Mouse (Mus musculus) frontal cortex, adult 2 months (tissue): ENCODE data around the gene Ano10. TPM values are rescaled to one million over a fixed set of nuclear protein-coding genes. Genes with fewer than 3 reads are reported as not detected.
A peak's percentile ranks its signal among the peaks of the same experiment; 100 is the strongest.

Source experiments
- DNase-seq, 2 experiments: peaks; one replicate each; pipeline ENCODE4 v3.0.0; 2022; ENCODE audit warnings: low spot score in 1 of 2; ENCODE audit errors: extremely low spot score in 1 of 2
- polyA plus RNA-seq: library from polyadenylated mRNA; depleted of rRNA; stranded (reverse); fragments of >200 nt; gene quantifications from 2 replicates; pipeline ENCODE4 v1.2.3, GENCODE M21; 2012

The Ano10 gene
- polyA plus RNA-seq, 1 experiment = 31.5 TPM

GRCm38 (mm10) chr9:122293865-122294241 lies 370 bp downstream of the Ano10 start:
- peak in 1 of 2 experiments; percentile 20 for DNase-seq

GRCm38 (mm10) chr9:122290192-122290591 lies 4.0 kb downstream of the Ano10 start:
- DNase-seq = no peak

- no peak for DNase-seq
These were observed 5.8 kb downstream of the Ano10 start for GRCm38 (mm10) chr9:122288416-122288815.

- DNase-seq = no peak
These were observed 6.7 kb downstream of the Ano10 start for GRCm38 (mm10) chr9:122287526-122287925.

GRCm38 (mm10) chr9:122285833-122286310 lies 8.4 kb downstream of the Ano10 start:
- no peak for DNase-seq

GRCm38 (mm10) chr9:122285146-122285832 lies 8.9 kb downstream of the Ano10 start:
- no peak for DNase-seq

- DNase-seq = no peak
These were observed 9.5 kb downstream of the Ano10 start for GRCm38 (mm10) chr9:122284696-122285095.

- DNase-seq = no peak
These were observed 13.2 kb downstream of the Ano10 start for GRCm38 (mm10) chr9:122281004-122281403.

- DNase-seq = no peak
These were observed 17.6 kb downstream of the Ano10 start for GRCm38 (mm10) chr9:122276665-122277064.

GRCm38 (mm10) chr9:122276134-122276533 lies 18.1 kb downstream of the Ano10 start:
- no peak for DNase-seq

GRCm38 (mm10) chr9:122274346-122274745 lies 19.9 kb downstream of the Ano10 start:
- DNase-seq = no peak

- DNase-seq = peak; percentile 50 to 67
These were observed 20.3 kb downstream of the Ano10 start for GRCm38 (mm10) chr9:122273879-122274278.

GRCm38 (mm10) chr9:122271866-122272265 lies 22.4 kb downstream of the Ano10 start:
- DNase-seq = no peak

GRCm38 (mm10) chr9:122271318-122271717 lies 22.9 kb downstream of the Ano10 start:
- DNase-seq = no peak

- no peak for DNase-seq
These were observed 23.3 kb downstream of the Ano10 start for GRCm38 (mm10) chr9:122270913-122271312.

GRCm38 (mm10) chr9:122269256-122270041 lies 24.8 kb downstream of the Ano10 start:
- no peak for DNase-seq

GRCm38 (mm10) chr9:122265526-122266210 lies 28.6 kb downstream of the Ano10 start:
- no peak for DNase-seq

GRCm38 (mm10) chr9:122263140-122263539 lies 31.1 kb downstream of the Ano10 start:
- no peak for DNase-seq

- DNase-seq = no peak
These were observed 39.8 kb downstream of the Ano10 start for GRCm38 (mm10) chr9:122254386-122254785.

- DNase-seq = no peak
These were observed 42.1 kb downstream of the Ano10 start for GRCm38 (mm10) chr9:122252113-122252512.

GRCm38 (mm10) chr9:122248168-122248567 lies 46.1 kb downstream of the Ano10 start:
- DNase-seq = peak in 1 of 2 experiments; percentile 55
